Mouse (Mus musculus) cortical plate, adult 2 months (tissue): ENCODE measurements around the gene Cryba4.

Source experiments
- CTCF ChIP-seq: fragments of 200-500 bp; IDR thresholded peaks from 2 replicates; pipeline ENCODE4 v1.5.1; 2011; ENCODE audit warnings: mild to moderate bottlenecking, control low read depth, low read length; ENCODE audit not compliant: insufficient read depth; ENCODE audit errors: extremely low read depth
- POLR2A ChIP-seq: fragments of 200-500 bp; IDR thresholded peaks from 2 replicates; pipeline ENCODE4 v1.6.1; 2011; ENCODE audit warnings: mild to moderate bottlenecking, low read length, control low read depth; ENCODE audit not compliant: insufficient read depth; ENCODE audit errors: extremely low read depth

DNA sequence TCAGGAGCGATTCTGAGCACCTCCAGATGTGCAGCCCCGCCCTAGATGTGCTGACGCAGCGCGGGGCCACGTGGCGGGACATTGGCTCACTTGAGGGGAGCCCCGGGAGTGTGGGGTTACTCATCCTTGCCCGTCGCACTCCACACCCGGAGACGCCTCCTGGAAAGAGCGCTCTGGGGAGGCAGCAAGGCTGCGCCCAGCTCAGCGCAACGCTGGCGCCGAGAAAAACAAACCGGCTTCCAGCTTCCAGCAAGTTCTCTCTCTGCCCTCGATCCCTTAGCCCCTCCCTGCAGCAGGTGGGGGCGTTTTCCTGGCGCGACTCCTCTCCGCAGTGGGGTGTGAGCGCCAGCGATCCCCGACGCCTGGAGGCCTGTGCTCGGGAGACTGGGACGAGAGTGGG lies 25.0 kb downstream of the Cryba4 start:
- TF ChIP-seq CTCF (no peak), POLR2A (peak; percentile 50; the same call in 1 of the 2 replicates)
